Mouse (Mus musculus) kidney, adult 2 months (tissue): ENCODE data around the gene Ruvbl1.

Source experiments
- CTCF ChIP-seq: fragments of 200-500 bp; conservative IDR thresholded peaks from 2 replicates; pipeline ENCODE4 v1.5.1; 2011; ENCODE audit warnings: low read depth, mild to moderate bottlenecking, control low read depth, low read length, moderate library complexity, mixed read lengths; ENCODE audit not compliant: insufficient read depth, insufficient read length
- POLR2A ChIP-seq: fragments of 200-500 bp; IDR thresholded peaks from one replicate; pipeline ENCODE4 v1.6.1; 2011; ENCODE audit warnings: low read depth, low read length, control low read depth

DNA sequence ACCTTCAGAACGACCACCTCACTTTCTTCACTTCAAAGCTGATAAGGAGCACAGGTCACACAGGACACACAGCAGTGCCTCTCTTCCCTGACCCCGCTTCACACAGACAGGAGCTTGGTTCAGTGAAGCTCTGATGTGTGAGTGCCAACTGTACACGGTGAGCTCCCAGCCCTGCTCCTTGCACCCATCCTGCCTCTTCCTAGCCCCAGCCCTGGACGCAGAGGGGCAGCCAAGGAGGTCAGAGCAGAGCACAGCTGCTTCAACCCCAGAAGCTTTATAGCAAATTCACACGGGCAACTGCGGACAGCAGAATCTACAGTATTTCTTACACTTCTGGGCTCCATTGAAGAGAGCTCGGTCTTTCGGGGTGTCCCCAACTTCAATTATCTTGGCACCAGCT lies 48.8 kb downstream of the Ruvbl1 start:
- no peak for TF ChIP-seq CTCF
- no peak for TF ChIP-seq POLR2A
